Mouse (Mus musculus): ENCODE results near the gene Ypel3. TPM values are rescaled to one million over a fixed set of nuclear protein-coding genes. Genes with fewer than 3 reads are reported as not detected.

The Ypel3 gene
- 100 to 1,000 TPM; 529 to 591 TPM for polyA plus RNA-seq (2017; shearing (Covaris generic))

GRCm38 (mm10) chr7:126776598-126777057 is at the start of gene Ypel3:
Gene Ypel3 (plus strand): TSS chr7:126776955.

GRCm38 (mm10) chr7:126759050-126759671 is 17.6 kb upstream of the Ypel3 start, which contains the start of gene Mapk3:
Gene Mapk3 (plus strand): TSS chr7:126759601.

GRCm38 (mm10) chr7:126766201-126766600 is 10.6 kb upstream of the Ypel3 start, which contains the start of gene Gdpd3:
Gene Gdpd3 (plus strand): TSS chr7:126766334.

GRCm38 (mm10) chr7:126780971-126781635 is 4.3 kb downstream of the Ypel3 start, which contains the start of gene Tbx6:
Gene Tbx6 (plus strand): TSS chr7:126781483.

GRCm38 (mm10) chr7:126791851-126792720 is 15.3 kb downstream of the Ypel3 start, which contains the start of gene Ppp4c:
Gene Ppp4c (minus strand): TSS chr7:126792496.

GRCm38 (mm10) chr7:126797411-126798126 is 20.8 kb downstream of the Ypel3 start, which contains the start of gene Fam57b:
Gene Fam57b (plus strand): TSS chr7:126797668.

Other genes starting within 250 kb of the Ypel3 start
- 100 to 1,000 TPM; 180 to 184 TPM for gene Eif3c, start 210.5 kb upstream of the Ypel3 start, polyA plus RNA-seq (2017; shearing (Covaris generic))
- gene Apobr, start 192.0 kb upstream of the Ypel3 start, polyA plus RNA-seq (2017; shearing (Covaris generic)): 1 to 10 TPM in 1 of 2 experiments, under 1 TPM in 1; 0.98 to 4.1 TPM
- 100 to 1,000 TPM in 1 of 2 experiments, 10 to 100 TPM in 1; 50.3 to 115 TPM for gene Cln3, start 191.1 kb upstream of the Ypel3 start, polyA plus RNA-seq (2017; shearing (Covaris generic))
- gene Il27, start 182.0 kb upstream of the Ypel3 start, polyA plus RNA-seq (2017; shearing (Covaris generic)): under 1 TPM in 1 of 2 experiments, not detected in 1; 0.17 TPM
- 1 to 10 TPM in 1 of 2 experiments, not detected in 1; 1.3 TPM for gene Nupr1, start 146.1 kb upstream of the Ypel3 start, polyA plus RNA-seq (2017; shearing (Covaris generic))
- gene Sgf29, start 127.6 kb upstream of the Ypel3 start, polyA plus RNA-seq (2017; shearing (Covaris generic)): 10 to 100 TPM; 83.9 to 89.3 TPM
- gene Sult1a1, start 100.5 kb upstream of the Ypel3 start, polyA plus RNA-seq (2017; shearing (Covaris generic)): 1 to 10 TPM in 1 of 2 experiments, under 1 TPM in 1; 0.76 to 1.8 TPM
- gene Bola2, start 81.6 kb upstream of the Ypel3 start, polyA plus RNA-seq (2017; shearing (Covaris generic)): 100 to 1,000 TPM; 111 to 133 TPM
- 10 to 100 TPM in 1 of 2 experiments, 1 to 10 TPM in 1; 7.1 to 13.5 TPM for gene Slx1b, start 81.2 kb upstream of the Ypel3 start, polyA plus RNA-seq (2017; shearing (Covaris generic))
- gene Coro1a, start 69.2 kb upstream of the Ypel3 start, polyA plus RNA-seq (2017; shearing (Covaris generic)): 1,000 to 10,000 TPM; 3,096 to 3,488 TPM
- gene Mapk3, start 17.4 kb upstream of the Ypel3 start, polyA plus RNA-seq (2017; shearing (Covaris generic)): 10 to 100 TPM; 30.7 to 33.6 TPM
- gene Gdpd3, start 10.6 kb upstream of the Ypel3 start, polyA plus RNA-seq (2017; shearing (Covaris generic)): 1 to 10 TPM in 1 of 2 experiments, under 1 TPM in 1; 0.94 to 3.4 TPM
- 1 to 10 TPM; 1.9 to 4.1 TPM for gene Tbx6, start 4.5 kb downstream of the Ypel3 start, polyA plus RNA-seq (2017; shearing (Covaris generic))
- gene Ppp4c, start 15.5 kb downstream of the Ypel3 start, polyA plus RNA-seq (2017; shearing (Covaris generic)): 100 to 1,000 TPM; 387 to 443 TPM
- gene Fam57b, start 20.7 kb downstream of the Ypel3 start, polyA plus RNA-seq (2017; shearing (Covaris generic)): not detected
- gene 4930451I11Rik, start 54.7 kb downstream of the Ypel3 start, polyA plus RNA-seq (2017; shearing (Covaris generic)): not detected
- not detected for gene Doc2a, start 70.5 kb downstream of the Ypel3 start, polyA plus RNA-seq (2017; shearing (Covaris generic))
- gene Hirip3, start 85.0 kb downstream of the Ypel3 start, polyA plus RNA-seq (2017; shearing (Covaris generic)): 10 to 100 TPM; 10.5 to 16.6 TPM
- gene Ino80e, start 85.4 kb downstream of the Ypel3 start, polyA plus RNA-seq (2017; shearing (Covaris generic)): 10 to 100 TPM; 83.5 to 86.5 TPM
- 10 to 100 TPM; 37.1 to 39.0 TPM for gene Taok2, start 107.7 kb downstream of the Ypel3 start, polyA plus RNA-seq (2017; shearing (Covaris generic))
- gene Tmem219, start 146.0 kb downstream of the Ypel3 start, polyA plus RNA-seq (2017; shearing (Covaris generic)): 10 to 100 TPM; 42.2 to 49.8 TPM
- gene Kctd13, start 151.9 kb downstream of the Ypel3 start, polyA plus RNA-seq (2017; shearing (Covaris generic)): 10 to 100 TPM; 32.0 to 38.0 TPM
- gene Asphd1, start 172.6 kb downstream of the Ypel3 start, polyA plus RNA-seq (2017; shearing (Covaris generic)): under 1 TPM in 1 of 2 experiments, not detected in 1; 0.21 TPM
- gene Sez6l2, start 173.6 kb downstream of the Ypel3 start, polyA plus RNA-seq (2017; shearing (Covaris generic)): under 1 TPM; 0.34 to 0.62 TPM
- 100 to 1,000 TPM; 176 to 321 TPM for gene Cdipt, start 199.0 kb downstream of the Ypel3 start, polyA plus RNA-seq (2017; shearing (Covaris generic))
- gene Cdiptos, start 199.1 kb downstream of the Ypel3 start, polyA plus RNA-seq (2017; shearing (Covaris generic)): 1 to 10 TPM in 1 of 2 experiments, under 1 TPM in 1; 0.64 to 2.0 TPM
- 10 to 100 TPM; 19.5 to 57.5 TPM for gene Mvp, start 237.7 kb downstream of the Ypel3 start, polyA plus RNA-seq (2017; shearing (Covaris generic))
- gene Pagr1b, start 239.5 kb downstream of the Ypel3 start, polyA plus RNA-seq (2017; shearing (Covaris generic)): 1 to 10 TPM in 1 of 2 experiments, under 1 TPM in 1; 0.54 to 1.7 TPM
- 100 to 1,000 TPM in 1 of 2 experiments, 10 to 100 TPM in 1; 99.8 to 119 TPM for gene Pagr1a, start 240.4 kb downstream of the Ypel3 start, polyA plus RNA-seq (2017; shearing (Covaris generic))
- gene Gm42742, start 244.1 kb downstream of the Ypel3 start, polyA plus RNA-seq (2017; shearing (Covaris generic)): 10 to 100 TPM; 31.2 to 33.4 TPM
- gene Prrt2, start 244.3 kb downstream of the Ypel3 start, polyA plus RNA-seq (2017; shearing (Covaris generic)): 1 to 10 TPM; 6.4 to 8.6 TPM

All from activated CD4-positive, CD25-positive, alpha-beta regulatory T cell (primary cell).